Mouse (Mus musculus) liver, embryonic 13.5 days (tissue): ENCODE measurements around the gene Adgrf3. TPM values are rescaled to one million over a fixed set of nuclear protein-coding genes. Genes with fewer than 3 reads are reported as not detected.

ENCODE experiments used
- ATAC-seq: fragments of 200-750 bp; cut with Nextera tagmentation; 2 replicates; pipeline ENCODE4 v1.8.0; 2017; ENCODE audit warnings: low read depth, mild to moderate bottlenecking, moderate number of reproducible peaks, moderate library complexity
- DNase-seq: peaks from one replicate; pipeline ENCODE4 v3.0.0; 2022
- H3K27ac ChIP-seq: fragments of 300-500 bp; sonication (generic); 2 replicates; pipeline ENCODE4 v1.5.1; 2015; ENCODE audit warnings: moderate library complexity, mild to moderate bottlenecking, inconsistent platforms
- H3K27me3 ChIP-seq: fragments of 300-500 bp; sonication (generic); 2 replicates; pipeline ENCODE4 v1.6.1; 2015; ENCODE audit warnings: mild to moderate bottlenecking, inconsistent platforms
- H3K36me3 ChIP-seq: fragments of 300-500 bp; sonication (generic); 2 replicates; pipeline ENCODE4 v1.6.1; 2015; ENCODE audit warnings: mild to moderate bottlenecking, inconsistent platforms
- H3K4me1 ChIP-seq: fragments of 300-500 bp; sonication (generic); replicated peaks from 2 replicates; pipeline ENCODE4 v1.6.1; 2015; ENCODE audit warnings: inconsistent platforms
- H3K4me2 ChIP-seq: fragments of 300-500 bp; sonication (generic); 2 replicates; pipeline ENCODE4 v1.6.1; 2015; ENCODE audit warnings: inconsistent platforms, mild to moderate bottlenecking, moderate library complexity
- H3K4me3 ChIP-seq: fragments of 300-500 bp; sonication (generic); replicated peaks from 2 replicates; pipeline ENCODE4 v1.5.1; 2015; ENCODE audit warnings: mild to moderate bottlenecking, inconsistent platforms
- H3K9ac ChIP-seq: fragments of 300-500 bp; sonication (generic); 2 replicates; pipeline ENCODE4 v1.6.1; 2015; ENCODE audit warnings: mild to moderate bottlenecking, inconsistent platforms
- H3K9me3 ChIP-seq: fragments of 300-500 bp; sonication (generic); replicated peaks from 2 replicates; pipeline ENCODE4 v1.6.1; 2016; ENCODE audit warnings: inconsistent platforms
- WGBS: fragments of 180-500 bp; shearing (Covaris S2); methylation state at CpG from one replicate; pipeline ENCODE4 v1.1.7; 2015; ENCODE audit not compliant: insufficient replicate concordance; 5-methylcytosine and 5-hydroxymethylcytosine counted together
- microRNA counts: library from miRNA; unstranded; fragments of <30 nt; microRNA quantifications from one replicate; lab custom pipeline; 2016
- microRNA-seq: library from miRNA; unstranded; fragments of <30 nt; microRNA quantifications from one replicate; pipeline ENCODE4, GENCODE M21; 2016
- polyA plus RNA-seq: library from polyadenylated mRNA; unstranded; fragments of >200 nt; fragmentation: Nextera tagmentation; extraction: Ambion mirVana; gene quantifications from 2 replicates; pipeline ENCODE4 v1.2.1, GENCODE M21; 2015

Adgrf3 gene
- polyA plus RNA-seq, 1 experiment from 2014 or later, result not detected

DNA sequence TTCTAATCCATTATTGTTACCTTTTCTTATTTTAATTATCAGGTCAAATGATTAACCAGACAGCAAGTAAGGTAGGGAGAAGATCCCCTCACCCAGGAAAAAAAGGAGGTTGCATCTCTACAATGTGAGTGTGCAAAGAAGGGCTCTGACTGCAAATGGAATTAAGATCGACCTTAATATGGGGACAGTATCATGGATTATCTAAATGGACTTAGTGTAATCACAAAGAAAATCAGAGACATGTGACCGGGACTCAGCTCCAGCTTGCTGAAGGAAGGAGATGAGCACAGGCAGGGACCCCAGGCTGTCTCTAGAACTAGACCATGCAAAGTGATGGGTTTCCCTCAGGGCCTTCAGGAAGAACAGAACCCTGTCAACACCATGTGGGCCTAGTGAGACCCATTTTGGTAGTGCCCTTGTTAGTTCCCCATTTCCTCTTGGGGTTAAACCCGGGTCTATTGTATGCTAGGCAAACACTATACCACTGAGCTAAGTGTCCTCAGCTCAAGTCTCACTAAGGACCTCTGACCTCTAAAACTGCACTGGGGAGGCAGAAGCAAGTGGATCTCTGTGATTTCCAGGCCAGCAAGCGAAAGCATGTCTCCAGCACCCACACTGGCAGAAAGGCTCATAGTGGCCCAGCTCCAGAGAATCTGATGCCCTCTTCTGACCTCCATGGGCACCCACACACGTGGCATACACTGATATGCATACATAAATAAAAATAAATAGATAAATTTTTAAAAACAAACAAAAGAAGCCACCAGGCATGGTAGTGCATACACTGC lies 57.2 kb downstream of the Adgrf3 start:
- 73% methylated on average over 5 of the region's 5 CpGs for WGBS
- H3K9ac ChIP-seq, result no peak overlapping the region
- H3K27me3 ChIP-seq, result no peaks in the 10 kb centered on the region
- DNase-seq (no peak), ATAC-seq (peak; percentile 15; the same call in 1 of the 2 replicates)
- H3K36me3 ChIP-seq, result peaks cover 33% of the 10 kb centered on the region
- no peaks in the 10 kb centered on the region for H3K9me3 ChIP-seq
- H3K4me1 ChIP-seq, result peaks cover 20% of the 10 kb centered on the region
- H3K4me3 ChIP-seq, result no peak overlapping the region
- no peak overlapping the region for H3K27ac ChIP-seq
- H3K4me2 ChIP-seq, result no peak overlapping the region

- H3K36me3 ChIP-seq, result peaks cover 49% of the 10 kb centered on the region
- H3K4me3 ChIP-seq, result no peak overlapping the region
- no peaks in the 10 kb centered on the region for H3K9me3 ChIP-seq
- H3K27me3 ChIP-seq, result no peaks in the 10 kb centered on the region
- H3K27ac ChIP-seq, result no peak overlapping the region
- WGBS, result 87% methylated on average over 6 of the region's 6 CpGs
- no peak for ATAC-seq
- no peak for DNase-seq
- no peak overlapping the region for H3K4me2 ChIP-seq
- no peak overlapping the region for H3K9ac ChIP-seq
- peaks cover 13% of the 10 kb centered on the region; the same call in 1 of the 2 replicates for H3K4me1 ChIP-seq
Measured at GRCm38 (mm10) chr5:30146526-30146925, 59.0 kb downstream of the Adgrf3 start.

MicroRNAs encoded within 50 kb of the gene (microRNA counts, 519-probe panel; counts per million panel counts)
- microRNA mmu-miR-1960 (lab: Ali Mortazavi, UCI), result 114 counts per million

Small RNA genes lying within 50 kb of the gene (microRNA-seq; reads per million reads assigned to microRNA genes)
- gene Mir1960, result 3.5 reads per million, percentile 5 among the genes with 10 or more reads in this experiment

Other genes starting within 250 kb of the Adgrf3 start
- 0.28 and 0.32 TPM in 2 replicates for gene Il6, start 192.6 kb downstream of the Adgrf3 start, polyA plus RNA-seq
- gene Tyms, start 132.1 kb downstream of the Adgrf3 start, polyA plus RNA-seq, result 272 and 296 TPM in 2 replicates
- gene Garem2, start 100.6 kb downstream of the Adgrf3 start, polyA plus RNA-seq, result 0.03 TPM in 2 replicates
- gene 3110082J24Rik, start 99.6 kb downstream of the Adgrf3 start, polyA plus RNA-seq, result not detected in 2 replicates
- gene Hadha, start 50.6 kb downstream of the Adgrf3 start, polyA plus RNA-seq, result 79.5 and 91.8 TPM in 2 replicates
- gene Hadhb, start 50.5 kb downstream of the Adgrf3 start, polyA plus RNA-seq, result 124 and 143 TPM in 2 replicates
- 14.0 and 21.3 TPM in 2 replicates for gene Selenoi, start 26.9 kb upstream of the Adgrf3 start, polyA plus RNA-seq
- gene Drc1, start 75.7 kb upstream of the Adgrf3 start, polyA plus RNA-seq, result 1.8 TPM in 2 replicates